Mouse (Mus musculus): ENCODE data around the gene Zfp2. TPM values are rescaled to one million over a fixed set of nuclear protein-coding genes. Genes with fewer than 3 reads are reported as not detected.

Gene Zfp2
- polyA plus RNA-seq, 1 experiment from 2014 or later = 10.3 TPM

DNA sequence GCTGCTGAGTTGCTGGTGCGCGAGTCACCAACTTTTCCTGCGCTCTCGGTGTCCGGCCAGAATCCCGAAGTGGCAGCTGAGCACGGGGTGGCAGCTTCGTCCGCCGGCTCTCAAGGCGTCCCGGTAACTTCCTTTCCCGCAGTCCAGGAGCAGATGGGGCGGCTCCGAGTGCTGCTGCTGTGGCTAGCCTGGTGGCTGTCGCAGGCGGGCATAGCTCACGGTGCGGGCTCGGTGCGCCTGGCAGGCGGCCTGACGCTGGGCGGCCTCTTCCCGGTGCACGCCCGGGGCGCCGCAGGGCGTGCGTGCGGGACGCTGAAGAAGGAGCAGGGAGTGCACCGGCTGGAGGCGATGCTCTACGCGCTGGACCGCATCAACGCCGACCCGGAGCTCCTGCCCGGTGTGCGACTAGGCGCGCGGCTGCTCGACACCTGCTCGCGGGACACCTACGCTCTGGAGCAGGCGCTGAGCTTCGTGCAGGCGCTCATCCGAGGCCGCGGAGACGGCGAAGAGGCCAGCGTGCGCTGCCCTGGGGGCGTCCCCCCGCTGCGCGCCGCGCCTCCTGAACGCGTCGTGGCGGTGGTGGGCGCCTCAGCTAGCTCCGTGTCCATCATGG, 64.9 kb downstream of the Zfp2 start:
- Histone ChIP-seq H3K27ac (replicated peaks) (no peak overlapping the region), H3K27me3 (peaks cover 64% of the 10 kb centered on the region), H3K9ac (no peak overlapping the region), H3K4me1 (peaks cover 12% of the 10 kb centered on the region), H3K4me3 (replicated peaks) (peak overlapping the region; percentile 44), H3K36me3 (no peaks in the 10 kb centered on the region), H3K9me3 (replicated peaks) (0 out of 2 replicates have a peak, but pooled peaks cover 3% of the 10 kb centered on the region), H3K4me2 (replicated peaks) (peak overlapping the region; percentile 83)
- under 1% methylated on average over 71 of the region's 72 CpGs for WGBS
- peak; percentile 31; the same call in 1 of the 2 replicates for ATAC-seq (ENCODE audit: insufficient number of reproducible peaks, low FRiP score, low TSS enrichment, low read depth)

DNA sequence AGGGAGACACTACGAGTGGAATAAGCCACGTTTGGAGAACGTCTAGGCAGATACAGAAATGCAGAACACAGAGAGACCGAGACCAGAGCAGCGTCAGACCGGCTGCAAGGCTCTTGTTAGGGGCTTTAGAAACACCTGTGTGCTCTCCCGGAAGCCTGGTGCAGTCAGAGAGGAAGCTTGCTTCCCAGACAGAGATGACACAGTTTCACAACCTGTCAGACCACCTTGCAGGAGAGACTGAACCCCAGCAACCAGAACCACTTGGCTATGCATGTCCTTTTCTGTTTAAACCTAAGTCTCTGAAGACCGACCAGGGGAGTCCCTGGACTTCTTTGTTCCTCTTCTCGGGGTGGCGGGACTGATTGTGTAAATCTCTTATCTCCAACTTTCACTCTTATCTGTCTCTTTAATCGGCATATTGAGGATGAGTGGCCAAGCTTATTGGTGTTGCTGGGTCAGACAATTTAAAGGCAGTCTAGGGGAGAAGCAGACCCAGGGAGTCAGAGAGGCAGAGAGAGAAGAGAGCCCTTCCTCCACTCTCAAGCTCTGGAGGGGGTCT, 65.7 kb downstream of the Zfp2 start, which contains the start of gene Grm6:
Gene Grm6, plus strand, starts transcription at position 509 of the 559 bp plus-strand sequence.
- WGBS = 5% methylated on average over 11 of the region's 11 CpGs
- no peak within 1 kb of the TSS for H3K9ac ChIP-seq
- peak within 1 kb of the TSS; percentile 83 for H3K4me2 ChIP-seq (replicated peaks)
- no peaks in the 10 kb centered on the region for H3K36me3 ChIP-seq
- H3K4me1 ChIP-seq = peaks cover 12% of the 10 kb centered on the region
- peak within 1 kb of the TSS; percentile 44 for H3K4me3 ChIP-seq (replicated peaks)
- 0 out of 2 replicates have a peak, but pooled peaks cover 3% of the 10 kb centered on the region for H3K9me3 ChIP-seq (replicated peaks)
- ATAC-seq (ENCODE audit: insufficient number of reproducible peaks, low FRiP score, low TSS enrichment, low read depth) = no peak
- H3K27me3 ChIP-seq = peaks cover 64% of the 10 kb centered on the region
- no peak within 1 kb of the TSS for H3K27ac ChIP-seq (replicated peaks)

DNA sequence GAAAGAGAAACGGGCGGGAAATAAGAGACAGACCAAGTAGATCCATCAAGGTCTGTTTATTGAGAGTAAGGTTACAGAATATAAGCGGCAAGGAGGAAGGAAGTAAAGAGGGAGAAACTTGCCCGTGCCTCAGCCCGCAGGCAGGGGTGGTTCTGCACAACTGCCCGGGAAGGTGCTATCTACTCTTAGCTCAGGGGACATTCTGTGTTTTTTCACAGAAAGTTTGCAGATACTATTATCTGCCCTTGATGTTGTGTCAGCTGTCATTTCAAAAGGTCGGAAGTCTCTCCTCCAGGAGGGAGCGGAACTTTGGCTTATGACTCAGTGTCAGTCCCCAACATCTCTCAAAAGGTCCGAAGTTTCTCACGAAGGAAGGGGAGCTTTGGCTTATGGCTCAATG, 66.7 kb downstream of the Zfp2 start:
- WGBS = 4% methylated on average over 10 of the region's 10 CpGs
- H3K9ac ChIP-seq = no peak overlapping the region
- no peaks in the 10 kb centered on the region for H3K36me3 ChIP-seq
- ATAC-seq (ENCODE audit: insufficient number of reproducible peaks, low FRiP score, low TSS enrichment, low read depth) = no peak
- H3K27ac ChIP-seq (replicated peaks) = no peak overlapping the region
- H3K4me3 ChIP-seq (replicated peaks) = no peak overlapping the region
- peaks cover 12% of the 10 kb centered on the region for H3K4me1 ChIP-seq
- H3K27me3 ChIP-seq = peaks cover 64% of the 10 kb centered on the region
- no peak overlapping the region for H3K4me2 ChIP-seq (replicated peaks)
- 0 out of 2 replicates have a peak, but pooled peaks cover 3% of the 10 kb centered on the region for H3K9me3 ChIP-seq (replicated peaks)

Other genes with a start within 250 kb of the Zfp2 start
- 34.2 and 35.1 TPM in 2 replicates for gene Zfp354c, start 88.4 kb downstream of the Zfp2 start, polyA plus RNA-seq (2015; fragmentation: Nextera tagmentation; extraction: Ambion mirVana)
- 0.81 and 0.95 TPM in 2 replicates for gene Zfp879, start 74.6 kb downstream of the Zfp2 start, polyA plus RNA-seq (2015; fragmentation: Nextera tagmentation; extraction: Ambion mirVana)
- gene Grm6, start 65.5 kb downstream of the Zfp2 start, polyA plus RNA-seq (2015; fragmentation: Nextera tagmentation; extraction: Ambion mirVana) = 0.33 and 0.39 TPM in 2 replicates
- 7.0 and 7.6 TPM in 2 replicates for gene Zfp454, start 28.5 kb downstream of the Zfp2 start, polyA plus RNA-seq (2015; fragmentation: Nextera tagmentation; extraction: Ambion mirVana)
- 2.5 and 2.7 TPM in 2 replicates for gene Zfp354b, start 15.5 kb upstream of the Zfp2 start, polyA plus RNA-seq (2015; fragmentation: Nextera tagmentation; extraction: Ambion mirVana)
- gene 4933414I15Rik, start 27.6 kb upstream of the Zfp2 start, polyA plus RNA-seq (2015; fragmentation: Nextera tagmentation; extraction: Ambion mirVana) = not detected in 2 replicates
- not detected in 2 replicates for gene Prop1, start 37.6 kb upstream of the Zfp2 start, polyA plus RNA-seq (2015; fragmentation: Nextera tagmentation; extraction: Ambion mirVana)
- not detected in 2 replicates for gene Olfr1378, start 50.4 kb upstream of the Zfp2 start, polyA plus RNA-seq (2015; fragmentation: Nextera tagmentation; extraction: Ambion mirVana)
- gene Olfr1377, start 65.8 kb upstream of the Zfp2 start, polyA plus RNA-seq (2015; fragmentation: Nextera tagmentation; extraction: Ambion mirVana) = 0.13 and 0.20 TPM in 2 replicates
- not detected in 2 replicates for gene Olfr51, start 87.4 kb upstream of the Zfp2 start, polyA plus RNA-seq (2015; fragmentation: Nextera tagmentation; extraction: Ambion mirVana)
- gene Olfr54, start 98.1 kb upstream of the Zfp2 start, polyA plus RNA-seq (2015; fragmentation: Nextera tagmentation; extraction: Ambion mirVana) = 0.04 and 0.13 TPM in 2 replicates
- gene Olfr1375, start 131.9 kb upstream of the Zfp2 start, polyA plus RNA-seq (2015; fragmentation: Nextera tagmentation; extraction: Ambion mirVana) = not detected in 2 replicates
- gene Zfp354a, start 143.1 kb upstream of the Zfp2 start, polyA plus RNA-seq (2015; fragmentation: Nextera tagmentation; extraction: Ambion mirVana) = 10.1 and 10.6 TPM in 2 replicates